Mouse (Mus musculus): ENCODE measurements around the gene Mvb12b. TPM values are rescaled to one million over a fixed set of nuclear protein-coding genes. Genes with fewer than 3 reads are reported as not detected.

Mvb12b gene
- total and polyA plus RNA-seq, 2 experiments from 2014 or later, result 68.1 to 155 TPM

GRCm38 (mm10) chr2:33875594-33875993 is 12.2 kb downstream of the Mvb12b start:
- 62% methylated on average over 12 of the region's 12 CpGs for WGBS
- H3K4me2 ChIP-seq (ENCODE audit: low read depth, low read length, poor library complexity, severe bottlenecking), result no peak overlapping the region
- H3K4me3 ChIP-seq (ENCODE audit: low read depth, low read length), result no peak overlapping the region
- H3K9ac ChIP-seq (replicated peaks; ENCODE audit: low read length, poor library complexity, severe bottlenecking), result no peak overlapping the region
- H3K9me3 ChIP-seq (ENCODE audit: low read length), result no peaks in the 10 kb centered on the region
- peaks cover 30% of the 10 kb centered on the region for H3K4me1 ChIP-seq (ENCODE audit: insufficient read depth, low read length)
- H3K27me3 ChIP-seq (ENCODE audit: insufficient read depth, low read length), result no peaks in the 10 kb centered on the region
- no peak for TF ChIP-seq CTCF (IDR thresholded peaks at IDR 0.05)
- peaks cover 21% of the 10 kb centered on the region for H3K36me3 ChIP-seq (ENCODE audit: insufficient read depth, low read length)
- H3K27ac ChIP-seq (ENCODE audit: low read depth, low read length), result peak overlapping the region; percentile 94
- DNase-seq (ENCODE audit: low spot score), result no peak
- ATAC-seq (ENCODE audit: low FRiP score), result no peak

GRCm38 (mm10) chr2:33874856-33875576 is 12.7 kb downstream of the Mvb12b start:
- Histone ChIP-seq H3K9ac (replicated peaks; ENCODE audit: low read length, poor library complexity, severe bottlenecking) (no peak overlapping the region), H3K9me3 (ENCODE audit: low read length) (no peaks in the 10 kb centered on the region), H3K27me3 (ENCODE audit: insufficient read depth, low read length) (no peaks in the 10 kb centered on the region), H3K4me3 (ENCODE audit: low read depth, low read length) (no peak overlapping the region), H3K36me3 (ENCODE audit: insufficient read depth, low read length) (peaks cover 19% of the 10 kb centered on the region), H3K4me1 (ENCODE audit: insufficient read depth, low read length) (peaks cover 30% of the 10 kb centered on the region), H3K4me2 (ENCODE audit: low read depth, low read length, poor library complexity, severe bottlenecking) (no peak overlapping the region), H3K27ac (ENCODE audit: low read depth, low read length) (peak overlapping the region; percentile 94)
- ATAC-seq (ENCODE audit: low FRiP score) (no peak), DNase-seq (ENCODE audit: low spot score) (no peak)
- 63% methylated on average over 10 of the region's 10 CpGs for WGBS
- no peak for TF ChIP-seq CTCF (IDR thresholded peaks at IDR 0.05)

- TF ChIP-seq CTCF (IDR thresholded peaks at IDR 0.05), result no peak
- no peak for DNase-seq (ENCODE audit: low spot score)
- H3K4me1 ChIP-seq (ENCODE audit: insufficient read depth, low read length), result peaks cover 26% of the 10 kb centered on the region
- ATAC-seq (ENCODE audit: low FRiP score), result no peak
- H3K27ac ChIP-seq (ENCODE audit: low read depth, low read length), result peak overlapping the region; percentile 94; the same call in 1 of the 2 replicates
- H3K9me3 ChIP-seq (ENCODE audit: low read length), result no peaks in the 10 kb centered on the region
- H3K27me3 ChIP-seq (ENCODE audit: insufficient read depth, low read length), result no peaks in the 10 kb centered on the region
- WGBS, result 90% methylated on average over 5 of the region's 5 CpGs
- peaks cover 19% of the 10 kb centered on the region for H3K36me3 ChIP-seq (ENCODE audit: insufficient read depth, low read length)
- no peak overlapping the region for H3K4me3 ChIP-seq (ENCODE audit: low read depth, low read length)
- no peak overlapping the region for H3K4me2 ChIP-seq (ENCODE audit: low read depth, low read length, poor library complexity, severe bottlenecking)
- H3K9ac ChIP-seq (replicated peaks; ENCODE audit: low read length, poor library complexity, severe bottlenecking), result no peak overlapping the region
Observed at GRCm38 (mm10) chr2:33874367-33874766, 13.4 kb downstream of the Mvb12b start.

- peaks cover 24% of the 10 kb centered on the region for H3K4me1 ChIP-seq (ENCODE audit: insufficient read depth, low read length)
- 93% methylated on average over 8 of the region's 8 CpGs for WGBS
Observed at GRCm38 (mm10) chr2:33873501-33873900, 14.2 kb downstream of the Mvb12b start.

GRCm38 (mm10) chr2:33872841-33873271 is 14.9 kb downstream of the Mvb12b start:
- Histone ChIP-seq H3K27me3 (ENCODE audit: insufficient read depth, low read length) (no peaks in the 10 kb centered on the region), H3K4me3 (ENCODE audit: low read depth, low read length) (no peak overlapping the region), H3K9me3 (ENCODE audit: low read length) (no peaks in the 10 kb centered on the region), H3K27ac (ENCODE audit: low read depth, low read length) (no peak overlapping the region), H3K4me1 (ENCODE audit: insufficient read depth, low read length) (peaks cover 20% of the 10 kb centered on the region), H3K36me3 (ENCODE audit: insufficient read depth, low read length) (peaks cover 19% of the 10 kb centered on the region), H3K9ac (replicated peaks; ENCODE audit: low read length, poor library complexity, severe bottlenecking) (no peak overlapping the region), H3K4me2 (ENCODE audit: low read depth, low read length, poor library complexity, severe bottlenecking) (no peak overlapping the region)
- no peak for DNase-seq (ENCODE audit: low spot score)
- WGBS, result 87% methylated on average over 8 of the region's 8 CpGs
- TF ChIP-seq CTCF (IDR thresholded peaks at IDR 0.05), result no peak
- ATAC-seq (ENCODE audit: low FRiP score), result no peak

More at GRCm38 (mm10) chr2:33873501-33873900, 14.2 kb downstream of the Mvb12b start:
- Histone ChIP-seq H3K27me3 (ENCODE audit: insufficient read depth, low read length) (no peaks in the 10 kb centered on the region), H3K9ac (replicated peaks; ENCODE audit: low read length, poor library complexity, severe bottlenecking) (no peak overlapping the region), H3K4me2 (ENCODE audit: low read depth, low read length, poor library complexity, severe bottlenecking) (no peak overlapping the region), H3K36me3 (ENCODE audit: insufficient read depth, low read length) (peaks cover 19% of the 10 kb centered on the region), H3K27ac (ENCODE audit: low read depth, low read length) (no peak overlapping the region), H3K4me3 (ENCODE audit: low read depth, low read length) (no peak overlapping the region), H3K9me3 (ENCODE audit: low read length) (no peaks in the 10 kb centered on the region)
- DNase-seq (ENCODE audit: low spot score) (no peak), ATAC-seq (ENCODE audit: low FRiP score) (no peak)
- no peak for TF ChIP-seq CTCF (IDR thresholded peaks at IDR 0.05)

- TF ChIP-seq CTCF (IDR thresholded peaks at IDR 0.05), result no peak
- Histone ChIP-seq H3K9ac (replicated peaks; ENCODE audit: low read length, poor library complexity, severe bottlenecking) (no peak overlapping the region), H3K4me1 (ENCODE audit: insufficient read depth, low read length) (peaks cover 8% of the 10 kb centered on the region)
Observed at GRCm38 (mm10) chr2:33871181-33871520, 16.6 kb downstream of the Mvb12b start.

More at GRCm38 (mm10) chr2:33871181-33871520, 16.6 kb downstream of the Mvb12b start:
- DNase-seq (ENCODE audit: low spot score), result no peak
- ATAC-seq (ENCODE audit: low FRiP score), result no peak
- Histone ChIP-seq H3K27ac (ENCODE audit: low read depth, low read length) (no peak overlapping the region), H3K4me2 (ENCODE audit: low read depth, low read length, poor library complexity, severe bottlenecking) (no peak overlapping the region), H3K9me3 (ENCODE audit: low read length) (no peaks in the 10 kb centered on the region), H3K27me3 (ENCODE audit: insufficient read depth, low read length) (no peaks in the 10 kb centered on the region), H3K36me3 (ENCODE audit: insufficient read depth, low read length) (peaks cover 19% of the 10 kb centered on the region), H3K4me3 (ENCODE audit: low read depth, low read length) (no peak overlapping the region)
- WGBS, result 60% methylated on average over 4 of the region's 4 CpGs

All from midbrain, postnatal 0 days (tissue).